Mouse (Mus musculus): ENCODE data around the gene Vsx2. TPM values are rescaled to one million over a fixed set of nuclear protein-coding genes. Genes with fewer than 3 reads are reported as not detected.
A peak's percentile ranks its signal among the peaks of the same experiment; 100 is the strongest.

The Vsx2 gene
- total and polyA plus RNA-seq, 3 experiments: not detected

DNA sequence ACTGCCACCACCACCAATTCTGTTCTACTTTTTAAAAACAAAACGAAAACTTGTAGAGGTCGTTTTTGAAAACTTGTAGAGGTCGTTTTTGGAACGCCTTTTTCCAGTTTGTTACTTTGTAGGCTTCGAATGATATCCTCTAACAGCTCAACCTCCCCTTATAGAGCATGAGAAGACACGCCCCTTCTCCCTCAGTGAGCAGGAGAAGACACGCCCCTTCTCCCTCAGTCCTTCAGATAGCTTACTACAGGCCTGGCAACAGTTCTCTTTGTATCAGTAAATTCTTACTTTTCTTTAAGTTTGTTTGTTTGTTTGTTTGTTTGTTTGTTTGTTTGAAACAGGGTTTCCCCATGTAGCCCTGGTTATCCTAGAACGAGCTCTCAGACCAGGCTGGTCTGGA lies 14.3 kb upstream of the Vsx2 start:
- dilution Hi-C loops (cut with MboI; ENCODE audit: extremely low pct_ligation_motif_present, extremely low pct_unique_long_range_greater_than_20kb, low sequenced_read_pairs) (no loop called here), in situ Hi-C loops (cut with MboI; ENCODE audit: low pct_ligation_motif_present, low pct_unique_long_range_greater_than_20kb, low sequenced_read_pairs) (no loop called here)
- no peak for TF ChIP-seq PAX5 (IDR thresholded peaks at IDR 0.05; ENCODE audit: low read length)
- no peak for TF ChIP-seq MAZ (IDR thresholded peaks at IDR 0.05; ENCODE audit: low read depth, low read length)
- TF ChIP-seq ELF1 (IDR thresholded peaks at IDR 0.05; ENCODE audit: low read depth, low read length): no peak
- TF ChIP-seq MAX (IDR thresholded peaks at IDR 0.05; ENCODE audit: low read length): no peak
- no peak for TF ChIP-seq RAD21 (IDR thresholded peaks at IDR 0.05; ENCODE audit: low read depth, low read length)
- TF ChIP-seq BHLHE40 (IDR thresholded peaks at IDR 0.05; ENCODE audit: low read depth, low read length): no peak
- TF ChIP-seq TBP (conservative IDR thresholded peaks at IDR 0.05; ENCODE audit: low read depth, low read length): no peak
- no peak for TF ChIP-seq MYC (IDR thresholded peaks at IDR 0.05; ENCODE audit: low read depth, low read length)
- no peak for TF ChIP-seq ZKSCAN1 (IDR thresholded peaks at IDR 0.05; ENCODE audit: borderline replicate concordance, low read depth, low read length)
- no peak for TF ChIP-seq JUND (conservative IDR thresholded peaks at IDR 0.05; ENCODE audit: low read depth, low read length)
- no peak for TF ChIP-seq NELFE (IDR thresholded peaks at IDR 0.05; ENCODE audit: low read depth, low read length)
- peaks cover 4% of the 10 kb centered on the region for H3K9me3 ChIP-seq (replicated peaks; ENCODE audit: low read length)
- no peak for DNase-seq (ENCODE audit: extremely low read depth)
- no peak overlapping the region for H3K4me2 ChIP-seq (ENCODE audit: insufficient read depth, low read depth, poor library complexity, severe bottlenecking)
- no peaks in the 10 kb centered on the region for H3K36me3 ChIP-seq (replicated peaks in 1 of 2; ENCODE audit: control insufficient read depth in 1 of 2, insufficient read depth in 1 of 2, low read length in 1 of 2)
- H3K4me3 ChIP-seq (replicated peaks in 1 of 3; ENCODE audit: low read depth in 2 of 3, low read length in 2 of 3, poor library complexity in 1 of 3): no peak overlapping the region
- H3K27me3 ChIP-seq (replicated peaks): no peaks in the 10 kb centered on the region
- H3K27ac ChIP-seq (ENCODE audit: insufficient read depth, low read depth): no peak overlapping the region
- no peak overlapping the region for H3K9ac ChIP-seq (ENCODE audit: insufficient read depth, low read depth)
- H3K4me1 ChIP-seq (ENCODE audit: control insufficient read depth in 1 of 2, insufficient read depth in 2 of 2): 0 out of 4 replicates have a peak, but pooled peaks cover 0 to 2% of the 10 kb centered on the region in 2 experiments
- H3K79me2 ChIP-seq (replicated peaks; ENCODE audit: control insufficient read depth, extremely low read depth, insufficient read depth, poor library complexity, severe bottlenecking): no peaks in the 10 kb centered on the region

DNA sequence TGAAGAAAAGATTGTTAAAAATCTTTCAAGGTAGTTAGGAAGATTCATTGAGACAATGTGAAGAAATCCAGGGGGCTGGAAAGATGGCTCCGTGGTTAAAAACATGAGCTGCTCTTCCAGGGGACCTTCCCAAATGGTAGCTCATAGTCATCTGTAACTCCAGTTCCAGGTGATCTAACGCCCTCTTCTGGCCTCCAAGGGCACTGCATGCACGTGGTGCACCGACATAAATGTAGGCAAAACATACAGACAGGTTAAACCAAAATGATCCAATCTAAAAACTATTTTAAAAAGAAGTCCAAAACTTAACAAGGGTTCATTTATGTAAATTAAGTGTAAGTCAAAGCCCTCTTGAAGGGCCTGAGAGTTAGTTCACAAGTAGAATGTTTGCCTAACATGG lies 7.0 kb upstream of the Vsx2 start:
- no peak for TF ChIP-seq ELF1 (IDR thresholded peaks at IDR 0.05; ENCODE audit: low read depth, low read length)
- no peak for TF ChIP-seq MAX (IDR thresholded peaks at IDR 0.05; ENCODE audit: low read length)
- TF ChIP-seq RAD21 (IDR thresholded peaks at IDR 0.05; ENCODE audit: low read depth, low read length): peak; percentile 23
- no peak for TF ChIP-seq IRF4 (IDR thresholded peaks at IDR 0.05; ENCODE audit: low read depth, low read length)
- peak; percentile 41 to 54; a peak in 3 of 4 replicates for TF ChIP-seq CTCF (conservative IDR thresholded peaks at IDR 0.05 in 1 of 2, IDR thresholded peaks at IDR 0.05 in 1 of 2; ENCODE audit: low read depth in 2 of 2, low read length in 2 of 2)
- TF ChIP-seq NELFE (IDR thresholded peaks at IDR 0.05; ENCODE audit: low read depth, low read length): no peak
- no peak for TF ChIP-seq CHD2 (IDR thresholded peaks at IDR 0.05; ENCODE audit: low read length)
- in situ Hi-C loops (cut with MboI; ENCODE audit: low pct_ligation_motif_present, low pct_unique_long_range_greater_than_20kb, low sequenced_read_pairs): no loop called here
- no peak for DNase-seq (ENCODE audit: extremely low read depth)

DNA sequence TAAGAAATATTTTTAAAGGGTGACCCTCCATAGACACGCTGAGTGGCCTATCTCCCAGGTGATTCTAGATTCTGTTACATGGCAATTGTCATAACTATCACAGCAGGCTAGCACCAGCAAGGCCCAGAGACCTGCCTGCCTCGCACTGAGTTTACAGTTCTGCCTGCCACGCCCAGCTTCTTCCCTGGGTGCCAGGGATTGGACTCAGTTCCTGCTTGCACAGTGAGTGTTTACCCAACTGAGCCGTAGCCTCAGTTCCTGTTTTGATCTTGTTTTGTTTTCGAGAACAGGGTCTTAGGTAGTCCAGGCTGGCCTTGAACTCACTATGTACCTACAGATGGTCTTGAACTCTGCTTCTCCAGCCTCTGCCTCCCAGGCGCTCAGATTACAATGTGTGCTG lies 2.0 kb upstream of the Vsx2 start:
- in situ Hi-C loops (cut with MboI; ENCODE audit: low pct_ligation_motif_present, low pct_unique_long_range_greater_than_20kb, low sequenced_read_pairs) (no loop called here), dilution Hi-C loops (cut with MboI; ENCODE audit: extremely low pct_ligation_motif_present, extremely low pct_unique_long_range_greater_than_20kb, low sequenced_read_pairs) (no loop called here)
- no peaks in the 10 kb centered on the region for H3K4me1 ChIP-seq (ENCODE audit: control insufficient read depth in 1 of 2, insufficient read depth in 2 of 2)
- no peaks in the 10 kb centered on the region for H3K36me3 ChIP-seq (replicated peaks in 1 of 2; ENCODE audit: control insufficient read depth in 1 of 2, insufficient read depth in 1 of 2, low read length in 1 of 2)
- DNase-seq (ENCODE audit: extremely low read depth): no peak
- H3K27me3 ChIP-seq (replicated peaks): peaks cover 48% of the 10 kb centered on the region
- H3K9me3 ChIP-seq (replicated peaks; ENCODE audit: low read length): peaks cover 2% of the 10 kb centered on the region
- H3K4me3 ChIP-seq (replicated peaks in 1 of 3; ENCODE audit: low read depth in 2 of 3, low read length in 2 of 3, poor library complexity in 1 of 3): no peak overlapping the region
- no peaks in the 10 kb centered on the region for H3K79me2 ChIP-seq (replicated peaks; ENCODE audit: control insufficient read depth, extremely low read depth, insufficient read depth, poor library complexity, severe bottlenecking)
- no peak overlapping the region for H3K9ac ChIP-seq (ENCODE audit: insufficient read depth, low read depth)
- no peak overlapping the region for H3K4me2 ChIP-seq (ENCODE audit: insufficient read depth, low read depth, poor library complexity, severe bottlenecking)
- H3K27ac ChIP-seq (ENCODE audit: insufficient read depth, low read depth): no peak overlapping the region
- no peak for TF ChIP-seq CHD2 (IDR thresholded peaks at IDR 0.05; ENCODE audit: low read length)
- no peak for TF ChIP-seq EP300 (IDR thresholded peaks at IDR 0.05; ENCODE audit: low read length)
- no peak for TF ChIP-seq UBTF (IDR thresholded peaks at IDR 0.05; ENCODE audit: low read depth, low read length)
- TF ChIP-seq SMC3 (IDR thresholded peaks at IDR 0.05; ENCODE audit: low read depth, low read length): no peak
- no peak for TF ChIP-seq POLR2AphosphoS2 (IDR thresholded peaks at IDR 0.05; ENCODE audit: low read depth, low read length)
- no peak for TF ChIP-seq RCOR1 (conservative IDR thresholded peaks at IDR 0.05; ENCODE audit: low read depth, low read length)
- TF ChIP-seq ELF1 (IDR thresholded peaks at IDR 0.05; ENCODE audit: low read depth, low read length): no peak
- TF ChIP-seq MYC (IDR thresholded peaks at IDR 0.05; ENCODE audit: low read depth, low read length): no peak
- TF ChIP-seq ZKSCAN1 (IDR thresholded peaks at IDR 0.05; ENCODE audit: borderline replicate concordance, low read depth, low read length): no peak
- TF ChIP-seq TCF12 (IDR thresholded peaks at IDR 0.05; ENCODE audit: low read depth, low read length): no peak
- TF ChIP-seq ZNF384 (IDR thresholded peaks at IDR 0.05; ENCODE audit: low read depth, low read length): no peak
- TF ChIP-seq GABPA (IDR thresholded peaks at IDR 0.05; ENCODE audit: insufficient replicate concordance, low read depth, low read length): no peak
- no peak for TF ChIP-seq CHD1 (IDR thresholded peaks at IDR 0.05; ENCODE audit: low read depth, low read length)
- TF ChIP-seq ZMIZ1 (IDR thresholded peaks at IDR 0.05; ENCODE audit: low read depth, low read length): no peak
- no peak for TF ChIP-seq NELFE (IDR thresholded peaks at IDR 0.05; ENCODE audit: low read depth, low read length)
- TF ChIP-seq USF2 (conservative IDR thresholded peaks at IDR 0.05; ENCODE audit: low read depth, low read length): no peak
- TF ChIP-seq MEF2A (IDR thresholded peaks at IDR 0.05; ENCODE audit: borderline replicate concordance, low read depth, low read length): no peak

More for the DNA sequence above, 7.0 kb upstream of the Vsx2 start:
- Histone ChIP-seq H3K4me2 (ENCODE audit: insufficient read depth, low read depth, poor library complexity, severe bottlenecking) (no peak overlapping the region), H3K27me3 (replicated peaks) (peaks cover 13% of the 10 kb centered on the region), H3K4me3 (replicated peaks in 1 of 3; ENCODE audit: low read depth in 2 of 3, low read length in 2 of 3, poor library complexity in 1 of 3) (no peak overlapping the region), H3K4me1 (ENCODE audit: control insufficient read depth in 1 of 2, insufficient read depth in 2 of 2) (no peaks in the 10 kb centered on the region), H3K27ac (ENCODE audit: insufficient read depth, low read depth) (no peak overlapping the region), H3K79me2 (replicated peaks; ENCODE audit: control insufficient read depth, extremely low read depth, insufficient read depth, poor library complexity, severe bottlenecking) (no peaks in the 10 kb centered on the region), H3K9ac (ENCODE audit: insufficient read depth, low read depth) (no peak overlapping the region), H3K36me3 (replicated peaks in 1 of 2; ENCODE audit: control insufficient read depth in 1 of 2, insufficient read depth in 1 of 2, low read length in 1 of 2) (no peaks in the 10 kb centered on the region), H3K9me3 (replicated peaks; ENCODE audit: low read length) (peaks cover 4% of the 10 kb centered on the region)
- dilution Hi-C loops (cut with MboI; ENCODE audit: extremely low pct_ligation_motif_present, extremely low pct_unique_long_range_greater_than_20kb, low sequenced_read_pairs): no loop called here
